Mouse (Mus musculus): Measurements from ENCODE around the gene Gemin7. TPM values are rescaled to one million over a fixed set of nuclear protein-coding genes. Genes with fewer than 3 reads are reported as not detected.

The Gemin7 gene
- polyA plus RNA-seq (2021; fragmentation: Nextera tagmentation), result 136 and 146 TPM in 2 replicates
- long read RNA-seq, experiment 1, transcript Gemin7-201 (2 exons, 763 nt), result major isoform, 106 of 121 reads
- long read RNA-seq, experiment 1, partial matches to known transcripts, result 0 of 121 reads
- long read RNA-seq, experiment 1, other reads (novel, unspliced or antisense), result 13 of 121 reads
- long read RNA-seq, experiment 2, transcript Gemin7-201 (2 exons, 763 nt), result major isoform, 54 of 59 reads
- long read RNA-seq, experiment 2, partial matches to known transcripts, result 1 of 59 reads
- long read RNA-seq, experiment 2, other reads (novel, unspliced or antisense), result 1 of 59 reads

GRCm38 (mm10) chr7:19577141-19577852 lies at the start of gene Gemin7, which contains the start of gene Zfp296:
Gene Gemin7, minus strand, starts transcription at chr7:19577595.
Gene Zfp296, plus strand, starts transcription at chr7:19577287.

GRCm38 (mm10) chr7:19603849-19604605 lies 26.6 kb upstream of the Gemin7 start, which contains the start of gene Clasrp:
Gene Clasrp, minus strand, starts transcription at chr7:19604486.

GRCm38 (mm10) chr7:19562643-19563410 lies 14.6 kb downstream of the Gemin7 start, which contains the start of gene Ppp1r37:
Gene Ppp1r37, minus strand, starts transcription at chr7:19563076.

GRCm38 (mm10) chr7:19517652-19518365 lies 59.6 kb downstream of the Gemin7 start, which contains the start of gene Nkpd1:
Gene Nkpd1, plus strand, starts transcription at chr7:19517838.

Other genes with a start within 250 kb of the Gemin7 start
- 52.8 and 71.7 TPM in 2 replicates for gene Ercc1, start 232.8 kb downstream of the Gemin7 start, polyA plus RNA-seq (2021; fragmentation: Nextera tagmentation)
- gene Cd3eap, start 218.1 kb downstream of the Gemin7 start, polyA plus RNA-seq (2021; fragmentation: Nextera tagmentation), result 14.0 and 14.6 TPM in 2 replicates
- gene Ppp1r13l, start 217.8 kb downstream of the Gemin7 start, polyA plus RNA-seq (2021; fragmentation: Nextera tagmentation), result 0.53 and 1.9 TPM in 2 replicates
- 3.7 and 3.8 TPM in 2 replicates for gene Ercc2, start 195.6 kb downstream of the Gemin7 start, polyA plus RNA-seq (2021; fragmentation: Nextera tagmentation)
- 1.3 and 1.8 TPM in 2 replicates for gene Klc3, start 173.5 kb downstream of the Gemin7 start, polyA plus RNA-seq (2021; fragmentation: Nextera tagmentation)
- gene Ckm, start 172.8 kb downstream of the Gemin7 start, polyA plus RNA-seq (2021; fragmentation: Nextera tagmentation), result not detected in 2 replicates
- gene Mark4, start 118.8 kb downstream of the Gemin7 start, polyA plus RNA-seq (2021; fragmentation: Nextera tagmentation), result 6.5 and 8.2 TPM in 2 replicates
- 0.30 and 0.44 TPM in 2 replicates for gene Exoc3l2, start 114.3 kb downstream of the Gemin7 start, polyA plus RNA-seq (2021; fragmentation: Nextera tagmentation)
- gene Bloc1s3, start 69.2 kb downstream of the Gemin7 start, polyA plus RNA-seq (2021; fragmentation: Nextera tagmentation), result 4.2 TPM in 2 replicates
- gene Trappc6a, start 69.2 kb downstream of the Gemin7 start, polyA plus RNA-seq (2021; fragmentation: Nextera tagmentation), result 39.0 and 48.4 TPM in 2 replicates
- 1.1 and 1.4 TPM in 2 replicates for gene Nkpd1, start 59.8 kb downstream of the Gemin7 start, polyA plus RNA-seq (2021; fragmentation: Nextera tagmentation)
- gene Ppp1r37, start 14.5 kb downstream of the Gemin7 start, polyA plus RNA-seq (2021; fragmentation: Nextera tagmentation), result 1.7 and 2.4 TPM in 2 replicates
- 0.60 and 1.7 TPM in 2 replicates for gene Zfp296, start 308 bp downstream of the Gemin7 start, polyA plus RNA-seq (2021; fragmentation: Nextera tagmentation)
- 8.7 and 9.9 TPM in 2 replicates for gene Clasrp, start 26.9 kb upstream of the Gemin7 start, polyA plus RNA-seq (2021; fragmentation: Nextera tagmentation)
- gene Relb, start 51.8 kb upstream of the Gemin7 start, polyA plus RNA-seq (2021; fragmentation: Nextera tagmentation), result 10.4 and 11.2 TPM in 2 replicates
- 102 and 108 TPM in 2 replicates for gene Clptm1, start 87.4 kb upstream of the Gemin7 start, polyA plus RNA-seq (2021; fragmentation: Nextera tagmentation)
- not detected in 2 replicates for gene Apoc2, start 100.3 kb upstream of the Gemin7 start, polyA plus RNA-seq (2021; fragmentation: Nextera tagmentation)
- not detected in 2 replicates for gene Gm44805, start 103.8 kb upstream of the Gemin7 start, polyA plus RNA-seq (2021; fragmentation: Nextera tagmentation)
- gene Apoc4, start 103.9 kb upstream of the Gemin7 start, polyA plus RNA-seq (2021; fragmentation: Nextera tagmentation), result not detected in 2 replicates
- gene Apoc1, start 115.1 kb upstream of the Gemin7 start, polyA plus RNA-seq (2021; fragmentation: Nextera tagmentation), result 6.6 and 10.7 TPM in 2 replicates
- gene Apoe, start 121.6 kb upstream of the Gemin7 start, polyA plus RNA-seq (2021; fragmentation: Nextera tagmentation), result 9,624 and 9,681 TPM in 2 replicates
- 158 and 171 TPM in 2 replicates for gene Tomm40, start 137.8 kb upstream of the Gemin7 start, polyA plus RNA-seq (2021; fragmentation: Nextera tagmentation)
- 4.7 and 6.5 TPM in 2 replicates for gene Nectin2, start 172.9 kb upstream of the Gemin7 start, polyA plus RNA-seq (2021; fragmentation: Nextera tagmentation)
- gene Bcam, start 193.4 kb upstream of the Gemin7 start, polyA plus RNA-seq (2021; fragmentation: Nextera tagmentation), result 8.8 and 9.8 TPM in 2 replicates
- 0.11 TPM in 1 of 2 replicates, not detected in the other for gene Cblc, start 219.2 kb upstream of the Gemin7 start, polyA plus RNA-seq (2021; fragmentation: Nextera tagmentation)
- 0.46 and 0.52 TPM in 2 replicates for gene Bcl3, start 245.2 kb upstream of the Gemin7 start, polyA plus RNA-seq (2021; fragmentation: Nextera tagmentation)

Measured in layer of hippocampus, adult 6 months (tissue).